Mouse (Mus musculus): ENCODE measurements around the gene Cntrl.

Cntrl gene

GRCm38 (mm10) chr2:35124716-35125115 lies 15.4 kb downstream of the Cntrl start:
- DNase-seq (ENCODE audit: low read depth, low spot score) = no peak

- no peak for DNase-seq (ENCODE audit: low read depth, low spot score)
Measured at GRCm38 (mm10) chr2:35131491-35131890, 22.2 kb downstream of the Cntrl start.

DNA sequence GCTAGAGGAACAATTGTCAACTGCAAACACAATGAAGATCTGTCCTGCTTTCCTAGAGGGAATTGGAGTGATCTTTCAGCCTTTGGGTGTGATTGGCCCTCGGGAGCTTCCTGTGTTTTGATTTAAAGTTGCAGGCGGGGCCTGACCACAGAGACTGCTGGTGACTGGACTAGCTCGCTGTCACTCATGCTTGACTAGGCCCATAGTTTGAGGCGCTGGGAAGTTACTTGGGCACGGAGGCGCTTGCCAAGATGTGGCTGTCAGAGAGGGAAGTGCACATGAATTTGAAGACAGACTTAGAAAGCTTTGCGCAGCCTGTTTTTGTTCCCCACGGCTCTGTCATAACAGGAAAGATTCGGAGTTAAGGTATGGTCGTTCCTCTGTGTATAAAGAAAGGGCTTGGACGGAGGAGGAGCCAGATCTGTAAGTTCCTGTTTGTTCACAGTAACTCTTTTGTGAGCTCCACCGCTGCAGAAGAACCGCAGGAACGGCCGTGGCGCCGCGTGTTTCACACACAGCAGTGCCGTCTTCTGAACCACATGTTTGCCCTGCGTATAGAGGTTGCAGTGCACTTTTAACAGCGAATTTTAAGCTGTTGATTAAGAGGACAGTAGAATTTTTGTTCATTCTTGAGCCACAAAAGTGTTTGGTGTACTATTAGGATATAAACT lies 22.8 kb downstream of the Cntrl start:
- DNase-seq (ENCODE audit: low read depth, low spot score) = peak; percentile 85

DNA sequence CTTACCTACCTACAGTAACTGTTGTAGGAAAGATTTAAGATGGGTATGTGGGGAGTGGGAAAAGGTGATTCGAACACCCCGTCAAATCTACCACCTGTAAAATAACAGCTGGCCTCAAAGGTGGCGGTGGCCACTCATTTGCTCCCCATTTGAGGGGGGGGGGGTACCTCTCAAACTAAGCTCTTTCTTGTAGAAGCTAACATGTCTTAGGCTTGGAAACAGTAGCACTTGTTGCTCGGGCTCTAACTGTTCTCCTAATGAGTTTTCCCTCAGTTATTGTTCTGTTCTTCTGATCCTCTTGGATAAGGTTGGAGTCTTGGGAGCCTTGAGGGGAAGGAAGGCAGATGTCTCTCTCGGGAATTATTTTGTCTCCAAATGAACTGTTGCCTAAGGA lies 23.4 kb downstream of the Cntrl start:
- DNase-seq (ENCODE audit: low read depth, low spot score) = no peak

DNA sequence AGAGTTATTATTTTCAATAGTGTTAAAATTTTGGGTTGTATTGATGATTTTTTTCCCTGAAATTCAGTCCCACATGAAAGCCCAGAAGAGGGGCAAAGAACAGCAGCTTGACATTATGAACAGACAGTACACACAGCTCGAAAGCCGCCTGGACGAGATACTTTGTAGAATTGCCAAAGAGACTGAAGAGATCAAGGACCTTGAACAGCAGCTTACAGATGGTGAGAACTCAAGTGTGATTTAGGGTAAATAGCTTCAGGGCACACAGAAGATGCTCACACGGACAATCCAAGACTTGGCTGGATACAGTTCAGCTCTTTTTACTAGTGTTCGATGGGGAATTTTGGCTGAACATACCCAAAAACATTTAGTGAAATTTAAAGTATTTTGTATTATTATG lies 24.6 kb downstream of the Cntrl start:
- DNase-seq (ENCODE audit: low read depth, low spot score) = no peak

GRCm38 (mm10) chr2:35138576-35138975 lies 29.3 kb downstream of the Cntrl start:
- DNase-seq (ENCODE audit: low read depth, low spot score) = no peak

DNA sequence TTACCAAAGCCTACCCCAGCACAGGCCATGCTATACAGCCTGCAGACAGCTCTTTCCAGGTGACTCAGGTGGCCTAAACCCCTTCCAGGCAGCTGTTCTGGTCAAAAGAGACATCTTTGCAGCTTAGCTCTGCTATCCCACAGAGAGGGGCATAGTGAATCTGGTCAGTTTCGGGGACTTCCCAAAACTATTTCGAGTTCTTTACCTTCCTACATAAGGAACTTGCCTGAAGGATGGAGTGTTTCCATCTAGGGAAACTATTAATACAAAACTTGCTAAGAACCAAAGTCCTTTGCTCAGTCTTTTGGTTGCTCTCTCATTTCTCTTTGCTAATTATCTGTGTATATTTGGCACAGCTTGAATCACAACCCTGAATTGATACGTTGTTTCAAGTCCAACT lies 32.4 kb downstream of the Cntrl start:
- DNase-seq (ENCODE audit: low read depth, low spot score) = no peak

- DNase-seq (ENCODE audit: low read depth, low spot score) = no peak
Measured at GRCm38 (mm10) chr2:35148806-35149205, 39.5 kb downstream of the Cntrl start.

GRCm38 (mm10) chr2:35151303-35151882 lies 42.1 kb downstream of the Cntrl start:
- DNase-seq (ENCODE audit: low read depth, low spot score) = no peak

GRCm38 (mm10) chr2:35153179-35153578 lies 43.9 kb downstream of the Cntrl start:
- no peak for DNase-seq (ENCODE audit: low read depth, low spot score)

DNA sequence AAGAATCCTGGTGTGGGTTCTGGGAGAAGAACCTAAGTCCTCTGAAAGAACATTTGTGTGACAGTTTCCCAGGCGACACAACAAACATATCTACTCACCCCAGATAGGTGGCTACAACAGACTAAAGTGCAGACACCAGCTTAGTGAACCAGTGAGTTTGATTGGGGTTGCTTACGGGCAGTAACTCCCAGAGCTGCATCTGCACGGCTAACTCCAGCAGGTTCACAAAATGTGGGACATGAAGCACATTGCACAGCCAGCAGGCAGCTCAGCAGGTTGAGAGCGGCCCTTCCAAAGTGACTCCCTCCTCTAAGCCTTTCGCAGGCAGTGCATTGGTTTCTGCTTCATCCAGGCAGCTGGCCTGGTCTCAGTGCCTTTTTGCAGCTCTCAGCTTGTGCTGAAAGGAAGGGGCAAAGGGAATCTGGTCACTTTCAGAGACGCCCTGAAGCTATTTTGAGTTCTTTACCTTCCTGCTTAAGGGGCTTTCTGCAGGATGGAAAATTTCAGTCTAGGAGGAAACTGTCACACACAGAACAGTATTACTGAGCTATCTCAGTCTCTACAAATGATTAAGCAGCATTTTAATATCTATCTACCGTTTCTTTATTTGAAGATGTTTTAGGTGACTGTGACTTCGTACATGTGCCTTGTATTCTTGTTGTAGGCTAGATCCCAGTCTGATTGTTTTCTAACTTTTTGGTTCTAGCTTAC lies 44.7 kb downstream of the Cntrl start:
- DNase-seq (ENCODE audit: low read depth, low spot score) = no peak

DNA sequence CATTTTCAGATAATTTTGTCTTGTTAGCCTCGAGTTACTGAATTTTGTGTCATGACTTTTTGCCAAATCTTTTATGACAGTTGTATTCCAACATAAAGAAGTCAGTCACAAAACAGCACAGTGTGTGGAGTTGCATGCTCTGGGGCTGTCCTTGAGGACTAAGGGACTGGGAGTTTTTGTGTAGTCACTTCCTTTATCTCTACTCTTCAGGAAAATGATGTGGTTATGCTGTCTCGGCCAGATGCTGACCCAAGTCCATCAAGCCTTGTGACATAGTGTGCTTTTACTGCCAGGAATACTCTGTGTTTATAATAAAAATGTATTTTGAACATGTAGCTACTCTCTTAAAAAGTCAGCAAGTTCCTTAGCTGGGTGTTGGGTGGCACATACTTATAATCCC lies 47.7 kb downstream of the Cntrl start:
- DNase-seq (ENCODE audit: low read depth, low spot score) = no peak

DNA sequence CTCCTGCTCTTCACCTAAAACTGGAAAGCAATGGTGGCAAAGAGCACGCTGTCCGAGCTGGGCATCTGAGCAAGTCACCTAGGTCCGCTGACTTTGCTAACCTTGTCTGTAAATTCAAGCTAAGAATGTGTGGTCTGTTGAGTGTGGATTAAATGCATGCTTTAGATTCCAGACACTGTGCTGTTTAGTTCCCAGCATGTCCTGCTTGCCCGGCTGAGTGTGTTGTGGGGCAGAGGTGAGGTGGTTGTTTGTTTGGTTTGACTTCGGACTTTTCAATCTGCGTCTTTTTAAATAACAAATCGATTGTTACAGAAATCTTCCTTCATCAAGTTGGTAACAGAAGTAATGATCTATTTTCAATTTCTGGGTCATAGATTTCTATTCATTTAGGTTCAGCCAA lies 48.5 kb downstream of the Cntrl start:
- DNase-seq (ENCODE audit: low read depth, low spot score) = no peak

GRCm38 (mm10) chr2:35158358-35158757 lies 49.1 kb downstream of the Cntrl start:
- no peak for DNase-seq (ENCODE audit: low read depth, low spot score)

DNA sequence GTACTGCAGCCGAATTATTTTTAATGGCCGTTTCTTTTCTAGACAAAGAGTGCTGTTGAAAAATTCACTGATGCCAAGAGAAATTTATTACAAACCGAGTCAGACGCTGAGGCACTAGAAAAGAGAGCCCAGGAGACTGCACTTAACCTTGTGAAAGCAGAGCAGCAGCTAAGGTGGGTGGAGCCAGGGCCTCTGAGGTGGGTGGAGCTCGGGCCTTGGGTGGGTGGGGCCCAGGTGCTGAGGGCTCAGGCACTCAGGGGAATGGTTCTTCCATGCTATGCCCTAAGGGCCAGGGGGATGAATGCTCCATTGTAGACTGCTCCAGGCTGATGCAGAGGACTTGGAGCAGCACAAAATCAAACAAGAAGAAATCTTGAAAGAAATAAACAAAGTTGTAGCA lies 50.9 kb downstream of the Cntrl start:
- no peak for DNase-seq (ENCODE audit: low read depth, low spot score)

GRCm38 (mm10) chr2:35161846-35162488 lies 52.7 kb downstream of the Cntrl start:
- no peak for DNase-seq (ENCODE audit: low read depth, low spot score)

DNA sequence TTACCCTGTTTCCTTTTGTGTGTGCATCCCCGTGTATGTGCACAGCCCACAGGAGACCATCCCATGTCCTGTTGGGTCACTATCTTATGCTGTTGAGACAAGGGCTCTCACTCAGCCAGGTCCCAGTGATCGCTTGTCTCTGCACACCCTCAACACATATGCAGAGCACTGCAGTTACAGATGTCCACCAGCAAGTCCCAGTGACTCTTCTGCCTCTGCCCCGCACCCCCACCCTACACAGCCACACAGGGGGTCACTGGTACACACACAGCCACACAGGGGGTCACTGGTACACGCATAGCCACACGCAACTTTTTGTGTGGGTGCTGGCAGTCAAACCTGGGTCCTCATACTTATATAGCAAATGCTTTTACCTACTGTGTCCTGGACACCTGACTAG lies 54.1 kb downstream of the Cntrl start:
- no peak for DNase-seq (ENCODE audit: low read depth, low spot score)

- DNase-seq (ENCODE audit: low read depth, low spot score) = no peak
Measured at GRCm38 (mm10) chr2:35165416-35165815, 56.1 kb downstream of the Cntrl start.

DNA sequence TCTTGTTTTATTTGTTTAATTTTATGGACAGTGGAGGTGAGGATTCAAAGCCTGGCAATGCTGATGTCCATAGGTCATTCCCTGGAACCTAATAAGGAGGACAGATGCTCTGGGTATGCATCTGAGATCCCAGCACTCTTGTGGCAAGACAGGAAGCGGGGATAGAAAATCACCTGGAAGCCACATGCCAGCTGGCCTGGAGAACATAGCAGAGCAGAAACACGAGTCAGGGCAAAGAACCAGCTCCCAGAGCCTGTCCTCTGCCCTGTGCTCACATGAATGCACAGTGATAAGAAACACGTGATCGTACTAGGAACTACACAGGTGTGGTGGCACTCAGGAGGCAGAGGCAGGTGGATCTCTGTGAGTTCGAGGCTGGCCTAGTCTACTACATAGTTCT lies 57.5 kb downstream of the Cntrl start:
- DNase-seq (ENCODE audit: low read depth, low spot score) = no peak

- DNase-seq (ENCODE audit: low read depth, low spot score) = no peak
Measured at GRCm38 (mm10) chr2:35169452-35169851, 60.2 kb downstream of the Cntrl start.

- DNase-seq (ENCODE audit: low read depth, low spot score) = no peak
Measured at GRCm38 (mm10) chr2:35171341-35171861, 62.1 kb downstream of the Cntrl start.

DNA sequence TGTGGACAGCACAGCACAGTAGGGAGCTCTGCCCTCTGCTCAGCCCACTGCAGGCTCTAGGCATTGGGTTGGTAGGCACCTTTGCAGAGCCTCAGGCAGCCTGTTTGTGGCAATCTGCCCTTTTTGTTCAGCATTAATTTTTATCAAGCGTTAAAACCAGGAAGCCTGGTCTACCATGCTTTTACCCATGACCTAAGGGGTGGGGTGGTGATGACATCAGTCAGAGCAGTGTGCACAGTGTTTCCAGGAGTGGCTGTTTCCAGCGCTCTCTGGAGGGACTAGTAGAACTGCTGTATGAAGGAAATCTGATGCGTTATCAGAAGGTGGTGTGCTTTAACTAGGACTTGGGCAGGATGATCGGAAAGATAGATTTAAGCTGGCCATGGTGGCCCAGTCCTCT lies 63.0 kb downstream of the Cntrl start:
- no peak for DNase-seq (ENCODE audit: low read depth, low spot score)
